Mouse (Mus musculus): ENCODE data around the gene Tff3.

DNA sequence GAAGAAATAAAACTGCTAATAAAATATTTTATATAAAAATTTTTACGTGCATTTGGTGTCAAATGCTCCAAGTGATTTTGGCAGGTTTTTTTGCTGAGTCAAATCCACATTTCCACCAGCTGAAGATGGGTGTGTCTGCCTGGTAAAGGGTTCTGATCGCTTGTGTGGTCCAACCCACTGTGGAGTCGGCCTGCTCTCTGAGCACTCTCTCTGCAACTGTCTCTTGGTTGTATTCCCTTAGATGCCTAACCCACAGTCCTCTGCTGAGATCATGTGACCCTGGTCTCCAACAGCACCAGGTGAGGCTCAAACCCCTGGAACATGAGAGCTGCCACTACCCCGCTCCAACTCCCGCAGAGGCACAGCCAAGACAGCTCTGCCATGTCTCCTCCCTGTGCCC, 11.5 kb downstream of the Tff3 start:
- TF ChIP-seq CTCF (IDR thresholded peaks at IDR 0.05; ENCODE audit: borderline replicate concordance, insufficient read depth, low read length) (no peak), POLR2A (IDR thresholded peaks at IDR 0.05; ENCODE audit: low read depth, low read length) (no peak)

All from embryonic fibroblast, embryonic 13.5 days (primary cell).